Mouse (Mus musculus): Measurements from ENCODE around the gene Serhl.

The Serhl gene

GRCm38 (mm10) chr15:83084022-83084640 lies 5.2 kb upstream of the Serhl start:
- no peak for DNase-seq (ENCODE audit: low spot score in 2 of 2)

DNA sequence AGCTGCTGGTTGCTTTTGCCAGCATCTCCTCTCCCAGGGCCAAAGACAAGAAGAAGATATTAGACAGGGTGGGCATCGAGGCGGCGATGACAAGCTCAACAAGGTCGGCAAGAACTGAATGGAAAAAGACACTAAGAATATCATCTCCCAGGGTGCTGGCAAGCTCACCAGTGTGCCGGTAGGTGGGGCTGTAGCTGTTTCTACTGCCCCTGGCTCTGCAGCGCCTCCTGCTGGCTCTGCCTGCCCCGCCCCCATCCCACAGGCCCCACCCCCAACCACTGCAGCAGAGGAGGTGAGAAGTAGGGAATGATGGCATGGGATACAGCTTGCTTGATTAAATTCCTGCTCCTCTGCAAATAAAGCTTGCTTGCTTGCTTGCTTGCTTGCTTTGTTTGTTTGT lies 3.4 kb upstream of the Serhl start:
- DNase-seq (ENCODE audit: low spot score in 2 of 2) = peak; percentile 30 to 82

- DNase-seq (ENCODE audit: low spot score in 2 of 2) = no peak
Observed at GRCm38 (mm10) chr15:83086636-83087328, 2.5 kb upstream of the Serhl start.

DNA sequence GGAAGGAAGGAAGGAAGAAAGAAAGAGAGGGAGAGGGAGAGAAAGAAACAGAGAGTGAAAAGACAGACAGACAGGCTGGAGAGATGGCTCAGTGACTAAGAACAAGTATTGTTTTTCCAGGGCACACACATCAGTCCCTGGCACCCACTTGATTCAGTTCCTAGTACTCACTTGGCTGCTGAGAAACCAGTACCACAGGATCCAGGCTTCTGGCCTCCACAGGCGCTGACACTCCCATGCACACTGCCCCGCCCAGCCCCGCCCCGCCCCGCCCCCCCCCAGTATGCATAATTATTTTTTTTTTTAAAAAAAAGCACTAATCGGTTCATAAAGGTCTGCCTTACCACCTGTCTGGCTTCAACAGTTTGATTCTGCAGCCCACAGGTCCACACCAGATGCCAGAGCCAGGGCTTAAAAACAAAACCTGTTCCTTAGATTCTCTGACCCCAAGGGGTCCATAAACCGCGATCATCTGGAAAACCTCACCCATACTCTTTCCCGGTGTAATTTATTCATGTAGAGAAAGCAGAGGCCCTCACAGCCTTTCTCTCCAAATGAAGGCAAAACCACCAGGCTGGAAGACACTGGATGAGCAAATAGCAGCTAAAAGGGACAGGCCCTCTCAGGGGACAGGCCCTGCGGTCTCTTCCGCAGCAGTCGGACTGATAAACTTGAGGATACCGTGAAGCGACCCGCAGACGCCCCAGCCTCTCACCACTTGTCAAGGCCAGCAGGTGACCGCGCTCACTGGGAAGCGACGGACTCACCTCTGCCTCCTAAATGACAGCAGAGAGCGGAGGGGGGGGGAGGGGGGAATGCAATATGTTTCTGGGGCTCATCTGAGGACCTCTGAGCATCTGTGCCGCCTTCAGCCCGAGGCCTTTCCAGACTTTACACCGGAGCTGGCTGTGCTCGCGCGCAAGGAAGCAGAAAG lies 544 bp upstream of the Serhl start:
- DNase-seq (ENCODE audit: low spot score in 2 of 2) = no peak

DNA sequence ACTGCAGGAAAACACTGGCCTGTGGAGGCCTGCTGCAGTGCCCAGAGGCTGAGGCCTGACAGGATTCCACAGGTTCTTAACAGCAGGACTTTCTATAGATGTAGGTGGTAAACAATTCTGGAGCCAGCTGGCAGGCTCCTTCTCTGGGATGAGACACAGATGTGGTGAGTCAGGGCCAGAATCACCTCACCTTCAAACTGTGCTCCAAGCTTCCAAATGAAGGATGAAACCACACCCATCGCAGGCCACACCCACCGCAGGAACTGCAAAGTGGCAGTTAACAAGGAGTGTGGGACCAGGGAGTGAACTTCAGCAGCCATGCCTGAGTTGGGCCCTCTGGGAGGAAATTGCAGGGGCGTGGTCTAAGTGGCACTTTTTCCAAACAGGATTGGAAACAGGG lies 1.6 kb downstream of the Serhl start:
- DNase-seq (ENCODE audit: low spot score in 2 of 2) = no peak

- no peak for DNase-seq (ENCODE audit: low spot score in 2 of 2)
Observed at GRCm38 (mm10) chr15:83093687-83094086, 4.4 kb downstream of the Serhl start.

- peak in 1 of 2 experiments; percentile 57 for DNase-seq (ENCODE audit: low spot score in 2 of 2)
Observed at GRCm38 (mm10) chr15:83095950-83096349, 6.6 kb downstream of the Serhl start.

GRCm38 (mm10) chr15:83099533-83100331 lies 10.4 kb downstream of the Serhl start:
- DNase-seq (ENCODE audit: low spot score in 2 of 2) = peak; percentile 90 to 94

DNA sequence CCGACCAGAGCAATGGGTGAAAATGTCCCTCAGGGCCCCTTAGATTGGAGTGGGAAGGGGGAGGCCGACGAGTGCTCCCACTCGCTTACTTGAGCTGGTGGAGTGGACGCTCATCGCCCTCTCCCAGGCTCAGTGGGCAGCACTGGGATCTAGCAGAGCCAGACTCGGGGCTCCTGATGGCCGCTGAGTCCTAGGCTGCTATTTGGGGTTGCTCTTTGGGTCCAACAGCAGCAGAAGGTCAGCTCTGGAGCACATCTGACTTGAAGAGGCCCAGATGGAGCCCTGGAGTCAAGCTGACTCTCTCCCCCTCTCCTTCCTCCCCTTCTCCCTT lies 11.0 kb downstream of the Serhl start:
- DNase-seq (ENCODE audit: low spot score in 2 of 2) = no peak

GRCm38 (mm10) chr15:83103111-83103510 lies 13.8 kb downstream of the Serhl start:
- DNase-seq (ENCODE audit: low spot score in 2 of 2) = no peak

DNA sequence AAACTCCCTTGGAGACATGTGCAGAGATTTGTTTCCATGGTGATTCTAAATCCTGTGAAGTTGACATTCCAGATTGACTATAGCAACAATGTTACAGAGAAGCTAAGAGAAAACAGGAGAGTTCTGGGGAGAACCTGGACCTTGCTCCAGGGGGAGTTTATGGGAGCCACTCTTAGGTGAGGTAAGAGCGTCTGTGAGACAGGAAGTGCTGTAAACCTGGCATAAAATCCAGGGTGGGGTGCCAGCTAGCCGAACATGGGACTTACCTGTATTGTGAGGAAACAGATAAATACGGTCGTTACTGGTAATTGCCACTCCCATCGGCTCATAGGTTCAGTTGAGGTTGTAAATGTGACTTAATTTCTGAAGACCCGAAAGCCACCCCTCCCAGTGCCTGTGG lies 17.1 kb downstream of the Serhl start:
- no peak for DNase-seq (ENCODE audit: low spot score in 2 of 2)

GRCm38 (mm10) chr15:83107814-83108213 lies 18.5 kb downstream of the Serhl start:
- no peak for DNase-seq (ENCODE audit: low spot score in 2 of 2)

GRCm38 (mm10) chr15:83111290-83111689 lies 22.0 kb downstream of the Serhl start:
- no peak for DNase-seq (ENCODE audit: low spot score in 2 of 2)

DNA sequence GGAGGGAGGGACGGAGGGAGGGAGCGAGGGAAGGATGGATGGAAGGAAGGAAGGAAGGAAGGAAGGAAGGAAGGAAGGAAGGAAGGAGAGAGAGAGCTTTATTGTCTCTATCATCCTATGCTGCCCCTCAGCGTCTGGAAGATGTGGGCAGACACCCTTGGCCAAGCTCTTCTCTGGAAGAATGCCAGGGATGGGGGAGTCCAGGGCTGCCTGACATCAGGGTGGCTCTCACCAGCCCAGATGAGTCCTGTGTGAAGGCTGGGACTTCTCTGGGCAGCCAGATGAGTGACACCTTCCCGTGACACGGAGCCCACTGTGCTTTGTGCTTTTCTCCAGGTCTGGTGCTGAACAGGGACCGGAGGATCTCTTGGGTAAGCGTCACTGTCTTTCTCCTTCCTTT lies 22.6 kb downstream of the Serhl start:
- DNase-seq (ENCODE audit: low spot score in 2 of 2) = no peak

DNA sequence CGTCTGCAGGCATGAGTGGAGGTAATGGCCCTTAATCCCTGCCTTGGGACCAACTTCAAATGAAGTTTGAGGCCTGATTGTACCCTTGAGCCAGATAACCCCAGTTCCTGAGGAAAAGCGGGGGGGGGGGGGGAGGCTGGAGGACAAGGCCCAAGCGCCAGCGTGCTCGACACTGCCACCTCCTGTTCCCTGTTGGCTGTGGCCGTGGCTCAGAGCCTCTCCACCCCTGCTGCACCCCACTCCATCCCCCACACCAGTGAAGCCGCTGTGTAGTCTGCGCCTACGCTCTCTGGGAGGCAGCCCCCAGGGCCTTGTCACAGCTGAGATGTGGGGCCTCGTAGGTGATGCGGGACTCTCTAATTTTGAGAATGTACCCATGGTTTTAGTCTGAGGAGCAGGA lies 23.6 kb downstream of the Serhl start:
- DNase-seq (ENCODE audit: low spot score in 2 of 2) = peak; percentile 30 to 76

DNA sequence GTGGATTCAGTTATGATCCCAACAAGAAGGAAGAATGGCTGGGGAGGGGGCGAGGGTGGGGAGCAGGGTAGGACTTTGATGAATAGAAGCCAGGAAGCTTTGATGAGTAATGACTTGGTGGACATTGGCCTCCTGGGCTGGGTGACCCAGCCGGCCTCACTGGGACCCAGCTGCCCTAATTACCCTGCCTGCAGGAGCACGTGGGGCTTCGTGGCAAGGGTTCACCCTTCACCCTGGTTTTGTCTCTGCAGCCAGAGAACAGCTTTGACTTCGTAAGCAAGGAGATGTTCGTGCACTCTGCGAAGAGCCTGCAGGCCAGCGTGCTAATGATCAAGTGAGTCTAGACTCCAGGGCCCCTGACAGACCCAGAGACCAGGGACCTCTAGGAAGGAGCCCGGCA lies 24.8 kb downstream of the Serhl start:
- DNase-seq (ENCODE audit: low spot score in 2 of 2) = no peak

DNA sequence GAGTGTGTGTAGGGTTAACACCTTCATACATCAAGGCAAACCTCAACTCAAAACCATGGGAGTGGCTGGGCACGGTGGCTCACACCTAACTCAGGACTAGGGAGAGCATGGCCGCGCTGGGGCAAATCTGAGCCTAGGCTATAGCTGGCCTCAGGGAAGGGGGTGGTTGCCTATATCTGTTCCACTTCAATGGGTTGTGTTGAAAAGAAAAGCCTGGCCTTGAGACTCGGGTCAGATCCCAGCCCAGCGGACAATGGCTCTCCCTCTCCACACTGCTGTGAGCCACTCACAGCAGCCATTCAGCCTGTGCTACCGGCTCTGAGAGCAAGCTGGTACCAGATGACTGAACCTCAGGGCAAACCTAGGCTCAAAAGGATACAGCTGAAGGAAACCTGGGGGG lies 25.8 kb downstream of the Serhl start:
- DNase-seq (ENCODE audit: low spot score in 2 of 2) = no peak

GRCm38 (mm10) chr15:83118360-83118759 lies 29.1 kb downstream of the Serhl start:
- DNase-seq (ENCODE audit: low spot score in 2 of 2) = peak in 1 of 2 experiments; percentile 45

- DNase-seq (ENCODE audit: low spot score in 2 of 2) = peak in 1 of 2 experiments; percentile 58
Observed at GRCm38 (mm10) chr15:83121709-83122565, 32.6 kb downstream of the Serhl start.

DNA sequence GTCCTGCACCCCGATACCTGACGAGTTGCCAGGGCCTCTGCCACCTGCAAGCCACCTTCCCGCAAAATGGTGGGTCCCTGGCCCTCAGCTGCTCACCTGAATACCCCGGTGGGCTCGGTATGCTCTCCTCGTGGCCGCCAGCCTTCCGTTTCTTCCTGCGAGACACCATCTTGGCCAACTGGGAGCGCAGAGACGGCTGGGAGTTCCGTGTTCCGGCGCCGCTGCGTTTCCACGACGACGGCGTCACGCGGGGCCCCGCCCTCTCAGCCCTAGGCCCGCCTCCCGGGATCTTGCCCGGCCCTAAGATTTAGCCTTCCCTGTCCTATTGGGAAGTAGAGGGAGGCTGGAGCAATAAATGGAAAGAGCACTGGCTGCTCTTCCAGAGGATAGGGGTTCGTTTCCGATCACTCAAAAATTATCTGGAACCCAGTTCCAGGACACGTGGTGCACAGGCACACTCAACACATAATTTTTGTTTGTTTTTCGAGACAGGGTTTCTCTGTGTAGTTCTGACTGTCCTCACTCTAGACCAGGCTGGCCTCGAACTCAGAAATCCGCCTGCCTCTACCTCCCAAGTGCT lies 33.4 kb downstream of the Serhl start, which contains the start of gene Rrp7a:
Rrp7a (minus strand) TSS at position 236 of the 580 bp plus-strand sequence.
- DNase-seq (ENCODE audit: low spot score in 2 of 2) = peak; percentile 80 to 90

All from spleen, postnatal 10 days (tissue).